Mouse (Mus musculus) heart, embryonic 14.5 days (tissue): Measurements from ENCODE around the gene Kcna2. TPM values are rescaled to one million over a fixed set of nuclear protein-coding genes. Genes with fewer than 3 reads are reported as not detected.

Experiments used
- polyA plus RNA-seq: library from polyadenylated mRNA; unstranded; fragments of >200 nt; fragmentation: Nextera tagmentation; extraction: Ambion mirVana; gene quantifications from 2 replicates; pipeline ENCODE4 v1.2.1, GENCODE M21; 2014

The Kcna2 gene
- polyA plus RNA-seq, 1 experiment from 2014 or later, result 0.05 TPM

Other genes with a start within 250 kb of the Kcna2 start
- gene Kcna3, start 65.0 kb upstream of the Kcna2 start, polyA plus RNA-seq, result 0.58 and 0.99 TPM in 2 replicates
- gene Kcna10, start 81.9 kb downstream of the Kcna2 start, polyA plus RNA-seq, result not detected in 2 replicates
- gene Cym, start 120.6 kb downstream of the Kcna2 start, polyA plus RNA-seq, result 0.27 and 0.32 TPM in 2 replicates
- gene A630076J17Rik, start 129.5 kb downstream of the Kcna2 start, polyA plus RNA-seq, result 0.30 TPM in 1 of 2 replicates, not detected in the other
- gene Prok1, start 138.6 kb downstream of the Kcna2 start, polyA plus RNA-seq, result not detected in 2 replicates
- gene Lamtor5, start 177.7 kb downstream of the Kcna2 start, polyA plus RNA-seq, result 182 and 207 TPM in 2 replicates
- gene Slc16a4, start 190.1 kb downstream of the Kcna2 start, polyA plus RNA-seq, result 2.3 and 3.1 TPM in 2 replicates
- 11.7 and 13.2 TPM in 2 replicates for gene Rbm15, start 232.5 kb downstream of the Kcna2 start, polyA plus RNA-seq